Mouse (Mus musculus) myocyte (in vitro differentiated cells): ENCODE measurements around the gene Dusp8.
"Not testable (repeated sequence)": the region's sequence is repeated elsewhere in the genome, so short reads cannot be mapped to it uniquely, and the experiment has no call there.

Experiments used
- MAX ChIP-seq: IDR thresholded peaks from one replicate; pipeline ENCODE4 v1.6.1; 2011; ENCODE audit warnings: low read depth, mild to moderate bottlenecking, control low read depth
- MYOG ChIP-seq, 3 experiments: IDR thresholded peaks; one replicate each; pipeline ENCODE4 v1.6.1; 2011; ENCODE audit warnings: control low read depth in 2 of 3, low read depth in 2 of 3, mild to moderate bottlenecking in 2 of 3; ENCODE audit not compliant: insufficient read length in 2 of 3, control insufficient read depth in 1 of 3, insufficient read depth in 1 of 3
- POLR2A ChIP-seq: IDR thresholded peaks from one replicate; pipeline ENCODE4 v1.6.1; 2011; ENCODE audit warnings: low read depth, mild to moderate bottlenecking, control low read depth, moderate library complexity; ENCODE audit not compliant: insufficient read length
- POLR2AphosphoS2 ChIP-seq: IDR thresholded peaks from one replicate; pipeline ENCODE4 v1.6.1; 2011; ENCODE audit warnings: low read depth, control low read depth; ENCODE audit not compliant: insufficient read length
- USF1 ChIP-seq: IDR thresholded peaks from one replicate; pipeline ENCODE4 v1.6.1; 2011; ENCODE audit warnings: low read depth, mild to moderate bottlenecking, control low read depth, moderate library complexity

- not testable (repeated sequence) for TF ChIP-seq POLR2AphosphoS2; MAX; POLR2A; USF1; MYOG (IDR thresholded peaks at IDR 0.05; ENCODE audit: control insufficient read depth in 1 of 3, insufficient read depth in 1 of 3, insufficient read length in 2 of 3, low read depth in 2 of 3)
Measured at GRCm38 (mm10) chr7:142135934-142136333, 40.3 kb upstream of the Dusp8 start, which contains the start of gene Gm39115.
